Mouse (Mus musculus) cerebellum, adult 2 months (tissue): ENCODE results near the gene Arhgap10.

ENCODE experiments used
- CTCF ChIP-seq: fragments of 200-500 bp; IDR thresholded peaks from 2 replicates; pipeline ENCODE4 v1.5.1; 2011; ENCODE audit warnings: low read depth, mild to moderate bottlenecking, control low read depth, low read length, moderate library complexity, borderline replicate concordance; ENCODE audit not compliant: insufficient read depth
- POLR2A ChIP-seq: fragments of 200-500 bp; IDR thresholded peaks from 2 replicates; pipeline ENCODE4 v1.6.1; 2011; ENCODE audit warnings: low read length, control low read depth, borderline replicate concordance; ENCODE audit not compliant: insufficient read depth

DNA sequence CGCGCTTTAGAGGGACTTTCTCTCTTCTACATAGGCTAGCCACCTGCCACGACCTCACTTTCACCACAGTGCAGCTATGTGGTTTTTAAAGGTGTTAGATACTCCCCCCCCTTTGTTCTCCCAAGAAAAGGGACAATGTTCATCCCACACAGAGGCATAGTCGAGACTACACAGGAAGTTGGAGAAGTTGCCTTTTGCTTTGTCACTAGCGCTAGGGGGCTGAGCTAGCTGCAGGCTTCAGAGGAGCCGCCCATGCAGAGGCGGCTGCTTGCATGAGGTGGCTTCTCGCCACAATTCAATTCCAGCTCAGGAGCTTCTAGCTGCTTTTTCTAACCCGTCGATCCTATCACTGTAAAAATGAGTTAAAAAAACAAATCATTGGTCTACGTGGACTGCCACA, 225.1 kb downstream of the Arhgap10 start:
- TF ChIP-seq POLR2A (no peak), CTCF (no peak)
